Mouse (Mus musculus) 3134 (cell line): Measurements from ENCODE around the gene Pde4d.

Experiments used
- DNase-seq: peaks from one replicate; pipeline ENCODE4 v3.0.0-alpha.2; 2011; ENCODE audit warnings: low spot score; ENCODE audit not compliant: insufficient read length; ENCODE audit errors: extremely low read depth

The Pde4d gene

GRCm38 (mm10) chr13:109229618-109230334, 780.0 kb downstream of the Pde4d start:
- no peak for DNase-seq

- DNase-seq = no peak
These were observed 780.7 kb downstream of the Pde4d start for GRCm38 (mm10) chr13:109230335-109230987.

- DNase-seq = no peak
These were observed 782.2 kb downstream of the Pde4d start for GRCm38 (mm10) chr13:109231848-109232460.

GRCm38 (mm10) chr13:109232531-109232930, 782.8 kb downstream of the Pde4d start:
- no peak for DNase-seq

GRCm38 (mm10) chr13:109233911-109234613, 784.3 kb downstream of the Pde4d start:
- DNase-seq = no peak

GRCm38 (mm10) chr13:109236047-109236446, 786.3 kb downstream of the Pde4d start:
- no peak for DNase-seq

- DNase-seq = no peak
These were observed 788.9 kb downstream of the Pde4d start for GRCm38 (mm10) chr13:109238670-109239069.

GRCm38 (mm10) chr13:109239296-109239695, 789.5 kb downstream of the Pde4d start:
- DNase-seq = no peak

GRCm38 (mm10) chr13:109242456-109243050, 792.8 kb downstream of the Pde4d start:
- DNase-seq = peak; percentile 58

- DNase-seq = peak; percentile 55
These were observed 793.4 kb downstream of the Pde4d start for GRCm38 (mm10) chr13:109243160-109243559.

GRCm38 (mm10) chr13:109247061-109247460, 797.3 kb downstream of the Pde4d start:
- DNase-seq = no peak

- no peak for DNase-seq
These were observed 799.6 kb downstream of the Pde4d start for GRCm38 (mm10) chr13:109249315-109249714.

GRCm38 (mm10) chr13:109255634-109256033, 805.9 kb downstream of the Pde4d start:
- no peak for DNase-seq

GRCm38 (mm10) chr13:109260220-109260795, 810.6 kb downstream of the Pde4d start:
- DNase-seq = peak; percentile 74

GRCm38 (mm10) chr13:109260796-109261516, 811.2 kb downstream of the Pde4d start:
- no peak for DNase-seq

- no peak for DNase-seq
These were observed 812.0 kb downstream of the Pde4d start for GRCm38 (mm10) chr13:109261642-109262220.

- DNase-seq = no peak
These were observed 812.8 kb downstream of the Pde4d start for GRCm38 (mm10) chr13:109262501-109262900.

GRCm38 (mm10) chr13:109263833-109264232, 814.1 kb downstream of the Pde4d start:
- no peak for DNase-seq

GRCm38 (mm10) chr13:109268253-109268652, 818.5 kb downstream of the Pde4d start:
- DNase-seq = no peak
